Mouse (Mus musculus): Measurements from ENCODE around the gene Fbp1.
"Not testable (repeated sequence)": the region's sequence is repeated elsewhere in the genome, so short reads cannot be mapped to it uniquely, and the experiment has no call there.

The Fbp1 gene

GRCm38 (mm10) chr13:62887712-62888441, at the start of gene Fbp1:
Gene Fbp1 (minus strand): TSS chr13:62888282.
- DNase-seq (ENCODE audit: low read depth, low spot score), result peak; percentile 7

GRCm38 (mm10) chr13:62932452-62932851, 44.4 kb upstream of the Fbp1 start:
- no peak for DNase-seq (ENCODE audit: low read depth, low spot score)

GRCm38 (mm10) chr13:62929766-62930389, 41.8 kb upstream of the Fbp1 start:
- DNase-seq (ENCODE audit: low read depth, low spot score), result no peak

- not testable (repeated sequence) for DNase-seq (ENCODE audit: low read depth, low spot score)
Observed at GRCm38 (mm10) chr13:62929144-62929543, 41.1 kb upstream of the Fbp1 start.

- no peak for DNase-seq (ENCODE audit: low read depth, low spot score)
Observed at GRCm38 (mm10) chr13:62927470-62927869, 39.4 kb upstream of the Fbp1 start.

GRCm38 (mm10) chr13:62926479-62926878, 38.4 kb upstream of the Fbp1 start:
- DNase-seq (ENCODE audit: low read depth, low spot score), result peak; percentile 6

GRCm38 (mm10) chr13:62923182-62923581, 35.1 kb upstream of the Fbp1 start:
- DNase-seq (ENCODE audit: low read depth, low spot score), result no peak

GRCm38 (mm10) chr13:62922645-62923044, 34.6 kb upstream of the Fbp1 start:
- DNase-seq (ENCODE audit: low read depth, low spot score), result no peak

GRCm38 (mm10) chr13:62919647-62920341, 31.7 kb upstream of the Fbp1 start:
- peak; percentile 57 for DNase-seq (ENCODE audit: low read depth, low spot score)

- DNase-seq (ENCODE audit: low read depth, low spot score), result no peak
Observed at GRCm38 (mm10) chr13:62917416-62918110, 29.5 kb upstream of the Fbp1 start.

- DNase-seq (ENCODE audit: low read depth, low spot score), result no peak
Observed at GRCm38 (mm10) chr13:62916675-62917074, 28.6 kb upstream of the Fbp1 start.

GRCm38 (mm10) chr13:62911575-62911974, 23.5 kb upstream of the Fbp1 start:
- no peak for DNase-seq (ENCODE audit: low read depth, low spot score)

GRCm38 (mm10) chr13:62910206-62910605, 22.1 kb upstream of the Fbp1 start:
- no peak for DNase-seq (ENCODE audit: low read depth, low spot score)

- DNase-seq (ENCODE audit: low read depth, low spot score), result no peak
Observed at GRCm38 (mm10) chr13:62909776-62910175, 21.7 kb upstream of the Fbp1 start.

GRCm38 (mm10) chr13:62908163-62908559, 20.1 kb upstream of the Fbp1 start:
- DNase-seq (ENCODE audit: low read depth, low spot score), result no peak

- no peak for DNase-seq (ENCODE audit: low read depth, low spot score)
Observed at GRCm38 (mm10) chr13:62907527-62908162, 19.6 kb upstream of the Fbp1 start.

- DNase-seq (ENCODE audit: low read depth, low spot score), result no peak
Observed at GRCm38 (mm10) chr13:62901139-62901538, 13.1 kb upstream of the Fbp1 start.

- DNase-seq (ENCODE audit: low read depth, low spot score), result no peak
Observed at GRCm38 (mm10) chr13:62897927-62898646, 10.0 kb upstream of the Fbp1 start.

- no peak for DNase-seq (ENCODE audit: low read depth, low spot score)
Observed at GRCm38 (mm10) chr13:62893044-62893842, 5.2 kb upstream of the Fbp1 start.

- no peak for DNase-seq (ENCODE audit: low read depth, low spot score)
Observed at GRCm38 (mm10) chr13:62889311-62889710, 1.2 kb upstream of the Fbp1 start.
